Mouse (Mus musculus) urinary bladder, postnatal 10 days (tissue): ENCODE results near the gene Mical2.
A peak's percentile ranks its signal among the peaks of the same experiment; 100 is the strongest.

ENCODE experiments used
- DNase-seq: peaks from one replicate; pipeline ENCODE4 v3.0.0; 2022; ENCODE audit warnings: low spot score

The Mical2 gene

GRCm38 (mm10) chr7:112225615-112226262 is at the start of gene Mical2:
Gene Mical2 (plus strand): TSS chr7:112225856.
- DNase-seq = peak; percentile 65

GRCm38 (mm10) chr7:112176627-112177026 is 49.0 kb upstream of the Mical2 start:
- DNase-seq = no peak

GRCm38 (mm10) chr7:112180235-112180705 is 45.4 kb upstream of the Mical2 start:
- peak; percentile 51 for DNase-seq

GRCm38 (mm10) chr7:112183258-112183841 is 42.3 kb upstream of the Mical2 start:
- peak; percentile 74 for DNase-seq

- no peak for DNase-seq
These were observed 41.0 kb upstream of the Mical2 start for GRCm38 (mm10) chr7:112184519-112185225.

GRCm38 (mm10) chr7:112185226-112185745 is 40.4 kb upstream of the Mical2 start:
- no peak for DNase-seq

- no peak for DNase-seq
These were observed 38.8 kb upstream of the Mical2 start for GRCm38 (mm10) chr7:112186871-112187270.

GRCm38 (mm10) chr7:112187536-112188459 is 37.9 kb upstream of the Mical2 start:
- DNase-seq = no peak

- DNase-seq = no peak
These were observed 33.4 kb upstream of the Mical2 start for GRCm38 (mm10) chr7:112192237-112192636.

GRCm38 (mm10) chr7:112192778-112193177 is 32.9 kb upstream of the Mical2 start:
- no peak for DNase-seq

- DNase-seq = no peak
These were observed 31.4 kb upstream of the Mical2 start for GRCm38 (mm10) chr7:112194286-112194685.

- DNase-seq = no peak
These were observed 28.2 kb upstream of the Mical2 start for GRCm38 (mm10) chr7:112197461-112197860.

GRCm38 (mm10) chr7:112199343-112199742 is 26.3 kb upstream of the Mical2 start:
- DNase-seq = no peak

GRCm38 (mm10) chr7:112200761-112201160 is 24.9 kb upstream of the Mical2 start:
- no peak for DNase-seq

- DNase-seq = no peak
These were observed 23.5 kb upstream of the Mical2 start for GRCm38 (mm10) chr7:112202194-112202593.

GRCm38 (mm10) chr7:112202843-112203242 is 22.8 kb upstream of the Mical2 start:
- no peak for DNase-seq

- DNase-seq = no peak
These were observed 21.7 kb upstream of the Mical2 start for GRCm38 (mm10) chr7:112203937-112204336.

- DNase-seq = no peak
These were observed 21.2 kb upstream of the Mical2 start for GRCm38 (mm10) chr7:112204380-112204963.

GRCm38 (mm10) chr7:112205513-112205912 is 20.1 kb upstream of the Mical2 start:
- no peak for DNase-seq

GRCm38 (mm10) chr7:112207717-112208116 is 17.9 kb upstream of the Mical2 start:
- no peak for DNase-seq
